Mouse (Mus musculus) cerebellum, adult 18-20 months (tissue): ENCODE measurements around the gene Pde6d.
"Not testable (repeated sequence)": the region's sequence is repeated elsewhere in the genome, so short reads cannot be mapped to it uniquely, and the experiment has no call there.

ENCODE experiments used
- DNase-seq, 2 experiments: peaks; one replicate each; pipeline ENCODE4 v3.0.0; 2021

The Pde6d gene

DNA sequence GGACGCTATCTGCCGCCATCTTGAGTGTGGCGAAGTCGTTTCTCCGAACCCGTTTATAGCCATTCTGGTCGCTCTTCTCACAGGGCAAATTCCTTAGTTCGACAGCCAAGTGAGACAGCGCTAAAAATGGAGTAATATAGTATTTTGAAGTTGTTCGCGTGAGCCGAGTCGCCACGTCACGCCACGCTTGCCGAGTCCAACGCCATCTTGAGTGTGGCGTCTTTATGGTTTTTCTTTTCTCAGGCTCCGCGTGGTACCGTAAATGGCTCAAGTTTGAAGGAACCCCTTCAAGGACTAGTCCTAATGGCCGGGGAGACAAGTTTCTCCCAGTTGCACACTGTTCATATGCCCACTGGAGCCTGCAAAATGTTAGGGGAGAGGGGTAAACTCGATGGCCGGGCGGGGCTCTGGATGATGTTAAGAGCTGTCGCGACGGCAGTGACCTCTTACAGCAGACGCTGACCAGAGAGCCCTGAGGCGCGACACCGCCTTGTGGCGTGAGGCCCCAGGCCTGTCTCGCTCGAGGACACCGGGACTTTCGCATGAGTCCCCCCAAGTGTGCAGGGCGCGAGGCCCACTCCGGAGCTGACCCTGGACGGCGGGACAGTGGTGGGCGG lies 56.8 kb downstream of the Pde6d start:
- peak in 1 of 2 experiments; percentile 84 for DNase-seq

GRCm38 (mm10) chr1:86524619-86525498 lies 57.6 kb downstream of the Pde6d start:
- DNase-seq, result peak; percentile 99 to 100

GRCm38 (mm10) chr1:86523776-86524618 lies 58.4 kb downstream of the Pde6d start:
- DNase-seq, result peak; percentile 11 to 35

GRCm38 (mm10) chr1:86522286-86522871 lies 60.0 kb downstream of the Pde6d start:
- peak; percentile 38 to 52 for DNase-seq

DNA sequence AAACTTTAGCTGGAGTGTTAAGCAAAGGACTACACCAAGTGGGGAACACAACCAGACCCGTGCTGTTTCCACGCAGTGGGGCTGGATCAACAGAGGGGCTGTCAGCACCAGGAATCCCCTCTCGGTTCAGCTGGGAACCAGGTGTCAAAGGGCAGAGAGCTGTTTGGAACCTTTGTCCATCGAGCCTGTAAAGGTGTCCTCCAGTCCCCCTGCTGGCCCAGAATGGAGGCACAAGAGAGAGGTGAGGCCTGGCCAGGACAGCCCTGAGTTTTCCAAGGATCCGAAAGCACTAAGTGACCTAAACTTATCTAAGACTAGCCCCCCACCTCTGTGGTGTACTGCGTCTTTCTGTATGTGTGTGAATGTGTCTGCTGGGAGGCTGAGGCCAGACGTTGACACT lies 62.1 kb downstream of the Pde6d start:
- DNase-seq, result peak in 1 of 2 experiments; percentile 40

DNA sequence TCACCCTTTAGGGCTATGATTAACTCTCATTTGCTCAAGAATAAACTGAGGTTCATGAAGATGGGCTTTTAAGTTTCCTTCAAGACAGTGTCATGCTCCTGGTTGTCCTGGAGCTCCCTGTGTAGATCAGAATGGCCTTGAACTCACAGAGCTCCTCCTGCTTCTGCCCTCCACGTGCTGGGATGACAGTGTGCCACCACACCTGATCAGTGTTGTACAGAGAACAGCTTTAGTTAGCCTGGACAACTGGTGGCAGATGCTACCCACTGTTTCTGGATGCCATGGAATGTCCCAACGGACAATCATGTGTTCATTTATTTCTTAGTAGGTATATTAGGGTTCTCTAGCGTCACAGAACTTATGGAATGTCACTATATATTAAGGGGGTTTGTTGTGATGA lies 65.4 kb downstream of the Pde6d start:
- DNase-seq, result no peak

DNA sequence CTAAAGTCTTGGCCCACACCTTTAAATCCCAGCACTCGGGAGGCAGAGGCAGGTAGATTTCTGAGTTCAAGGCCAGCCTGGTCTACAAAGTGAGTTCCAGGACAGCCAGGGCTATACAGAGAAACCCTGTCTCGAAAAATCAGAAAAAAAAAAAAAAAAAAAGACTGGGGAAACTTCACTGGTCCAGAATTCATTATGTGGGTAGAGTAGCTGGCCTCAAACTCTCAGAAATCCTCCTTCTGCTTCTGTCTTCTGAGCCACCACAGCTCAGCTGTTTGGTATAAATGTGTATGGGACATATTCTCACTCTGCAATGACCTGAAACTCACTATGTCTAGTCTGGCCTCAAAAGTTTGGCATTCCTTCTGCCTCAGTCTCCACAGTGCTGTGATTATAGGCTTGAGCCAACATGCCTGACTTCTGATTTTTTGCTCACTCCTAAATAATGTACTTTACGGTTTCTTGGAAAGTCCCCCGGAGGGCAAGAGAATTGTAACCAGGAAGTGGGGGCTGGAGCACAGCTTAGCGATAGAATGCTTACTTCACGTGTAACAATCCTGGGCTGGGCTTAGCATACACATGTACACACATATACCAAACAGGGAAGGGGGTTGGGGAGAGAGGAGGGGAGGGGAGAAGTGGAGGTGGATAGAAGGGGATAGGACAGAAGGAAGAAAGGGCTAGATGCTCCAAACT lies 66.6 kb downstream of the Pde6d start:
- no peak for DNase-seq

GRCm38 (mm10) chr1:86513031-86513430 lies 69.4 kb downstream of the Pde6d start:
- DNase-seq, result not testable (repeated sequence)

GRCm38 (mm10) chr1:86512154-86512720 lies 70.2 kb downstream of the Pde6d start:
- DNase-seq, result no peak

- no peak for DNase-seq
These were observed 71.6 kb downstream of the Pde6d start for GRCm38 (mm10) chr1:86510676-86511441.

GRCm38 (mm10) chr1:86510266-86510665 lies 72.2 kb downstream of the Pde6d start:
- no peak for DNase-seq

DNA sequence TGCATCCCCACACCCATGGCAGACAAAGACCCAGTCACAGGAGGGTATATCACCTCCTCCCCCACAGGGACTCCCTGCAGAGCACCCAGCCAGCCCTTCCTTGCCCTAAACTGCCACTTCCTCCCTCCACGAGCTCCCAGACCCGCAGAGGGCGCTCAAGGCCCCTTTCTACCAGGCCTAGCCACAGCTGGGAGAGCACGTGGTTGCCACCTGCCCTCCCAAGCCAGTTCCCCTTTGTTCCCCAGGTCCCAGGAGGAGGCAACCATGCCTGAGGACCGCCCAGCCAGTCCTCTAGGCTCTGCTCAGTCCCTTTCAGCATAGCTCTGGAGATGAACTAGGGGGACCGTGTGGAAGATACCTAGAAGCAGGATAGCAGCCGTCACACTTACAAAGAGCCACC lies 73.0 kb downstream of the Pde6d start:
- DNase-seq, result peak; percentile 53 to 63

- DNase-seq, result peak in 1 of 2 experiments; percentile 6
These were observed 74.6 kb downstream of the Pde6d start for GRCm38 (mm10) chr1:86507866-86508265.

DNA sequence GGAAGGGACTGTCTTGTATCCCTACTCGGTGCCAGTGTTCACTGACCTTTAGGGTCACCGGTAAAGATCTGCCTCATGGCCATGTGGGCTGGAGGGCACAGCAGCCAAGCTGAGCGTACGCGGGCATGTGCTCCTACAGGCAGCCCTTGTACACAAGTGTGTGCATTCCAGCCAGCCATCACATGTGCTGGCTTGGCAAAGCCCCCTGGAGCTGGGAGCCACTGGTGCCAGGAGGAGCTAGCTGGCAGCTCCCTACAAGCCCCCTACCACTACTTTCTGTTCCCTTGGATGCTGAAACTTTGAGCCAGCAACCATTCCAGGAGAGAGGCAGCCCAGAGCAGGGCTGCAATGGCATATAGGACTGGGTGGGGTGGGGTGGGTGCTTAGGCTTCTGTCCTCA lies 76.0 kb downstream of the Pde6d start:
- no peak for DNase-seq

DNA sequence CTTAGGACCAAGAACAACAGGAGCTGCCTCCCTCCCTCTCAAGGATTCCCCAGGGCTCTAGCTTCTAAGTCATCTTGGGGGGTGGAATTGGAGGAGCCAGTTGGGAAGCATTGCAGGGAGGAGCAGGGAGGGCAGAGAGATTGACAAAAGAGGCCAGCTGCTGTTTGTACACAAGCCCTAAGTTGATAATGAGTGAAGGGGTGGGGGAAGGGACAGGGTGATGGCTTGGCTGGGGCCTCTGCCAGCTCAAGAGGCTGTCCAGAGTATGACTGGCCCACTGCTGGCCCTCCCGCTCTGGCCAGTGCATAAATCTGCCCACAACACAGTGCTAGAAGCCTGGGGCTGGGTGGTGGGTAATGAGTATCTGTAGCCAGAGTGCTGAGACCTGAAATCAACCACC lies 77.0 kb downstream of the Pde6d start:
- no peak for DNase-seq

- peak in 1 of 2 experiments; percentile 43 for DNase-seq
These were observed 77.6 kb downstream of the Pde6d start for GRCm38 (mm10) chr1:86504697-86505421.

GRCm38 (mm10) chr1:86503906-86504696 lies 78.3 kb downstream of the Pde6d start:
- DNase-seq, result peak; percentile 92 to 96

DNA sequence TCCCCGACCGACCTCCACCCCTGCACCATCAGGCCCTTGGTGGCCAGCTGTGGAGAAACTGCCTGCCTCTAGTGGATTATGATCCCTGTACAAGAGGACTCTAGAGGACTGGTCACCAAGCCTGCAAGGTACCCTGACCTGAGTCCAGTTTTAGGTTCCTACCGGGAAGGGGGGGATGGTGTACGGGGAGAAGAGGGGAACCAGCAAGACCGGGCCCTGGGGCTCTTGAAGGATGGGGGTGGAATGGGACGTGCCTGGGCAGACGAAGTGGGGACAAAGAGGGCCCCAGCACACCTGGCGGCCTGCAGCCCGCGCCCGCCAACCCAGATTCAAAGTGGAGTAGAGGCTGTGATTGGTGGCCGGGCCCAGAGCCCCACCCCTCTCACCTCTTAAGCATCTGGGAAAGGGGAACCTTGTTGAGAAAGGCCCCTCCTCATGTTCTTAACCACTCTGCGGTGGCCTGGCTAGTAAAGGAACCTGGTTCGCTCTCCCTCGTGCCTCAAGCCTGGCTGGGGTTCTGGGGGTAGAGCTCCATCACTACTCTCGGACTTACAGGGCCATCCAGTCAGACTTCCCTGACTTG lies 79.2 kb downstream of the Pde6d start:
- peak in 1 of 2 experiments; percentile 45 for DNase-seq
